ENCODE assay signal across 17 mouse cellular contexts in genomic region chr6:21226124-21226523, GRCm38 (mm10). TPM values are rescaled to one million over a fixed set of nuclear protein-coding genes. Genes with fewer than 3 reads are reported as not detected.
"Had no signal": no experiment of that assay in that cellular context is flagged by ENCODE, and none has a peak within 500 bp of the region (broad histone marks: within the 10 kb centered on the region; RNA-seq: fewer than 3 reads in every experiment).

No protein-coding gene starts in this region.

- H3K4me3 ChIP-seq: kidney, embryonic 15.5 days; limb, embryonic 15.5 days; liver, embryonic 12.5 days; megakaryocyte, embryonic 14.5 days; midbrain, embryonic 12.5 days; stomach, embryonic 15.5 days had no signal

- ATAC-seq: liver, embryonic 12.5 days; midbrain, embryonic 16.5 days had no signal

- H3K36me3 ChIP-seq: kidney, embryonic 15.5 days; limb, embryonic 15.5 days; liver, embryonic 12.5 days; midbrain, embryonic 12.5 days; stomach, embryonic 15.5 days had no signal

- DNase-seq: kidney, adult 2 months; kidney, postnatal 14 days; layer of hippocampus, postnatal 36 days; lung, embryonic 14.5 days; lung, postnatal 14 days; right cerebral cortex, postnatal 14 days; thymus, postnatal 4 days had no signal

- H3K9me3 ChIP-seq: kidney, embryonic 15.5 days; limb, embryonic 15.5 days; liver, embryonic 12.5 days; megakaryocyte, embryonic 14.5 days; midbrain, embryonic 12.5 days; stomach, embryonic 15.5 days had no signal

- H3K4me2 ChIP-seq: kidney, embryonic 15.5 days; limb, embryonic 15.5 days; liver, embryonic 12.5 days; lung, embryonic 14.5 days; midbrain, embryonic 12.5 days; stomach, embryonic 15.5 days had no signal

- H3K27me3 ChIP-seq: kidney, embryonic 15.5 days; limb, embryonic 15.5 days; liver, embryonic 12.5 days; megakaryocyte, embryonic 14.5 days; midbrain, embryonic 12.5 days; stomach, embryonic 15.5 days had no signal

- H3K9ac ChIP-seq: kidney, embryonic 15.5 days; limb, embryonic 15.5 days; liver, embryonic 12.5 days; lung, embryonic 14.5 days; midbrain, embryonic 12.5 days; stomach, embryonic 15.5 days had no signal

- H3K27ac ChIP-seq: kidney, embryonic 15.5 days; limb, embryonic 15.5 days; liver, embryonic 12.5 days; macrophage; midbrain, embryonic 12.5 days; stomach, embryonic 15.5 days had no signal

- H3K4me1 ChIP-seq: kidney, embryonic 15.5 days; limb, embryonic 15.5 days; liver, embryonic 12.5 days; megakaryocyte, embryonic 14.5 days; midbrain, embryonic 12.5 days; stomach, embryonic 15.5 days had no signal

RNA-seq across cellular contexts. Expression of gene Kcnd2, which starts 10.8 kb away (rescaled TPM):
- polyA plus RNA-seq: liver, embryonic 16.5 days; macrophage; spleen, adult 2 months had no signal
